In genomic region chr14:79301466-79301875, GRCm38 (mm10) we compare ENCODE assay signal across 8 mouse cellular contexts. TPM values are rescaled to one million over a fixed set of nuclear protein-coding genes. Genes with fewer than 3 reads are reported as not detected.
DNase-seq lines count a peak whose midpoint lies in the region; ATAC-seq and TF ChIP-seq lines count a peak whose summit lies in the region.

Gene Rgcc, minus strand, starts transcription at chr14:79301645.

- peaks cover 7% of the 10 kb centered on the region for H3K27me3 ChIP-seq in hindbrain, embryonic 16.5 days (replicated peaks; ENCODE audit: control insufficient read depth, insufficient read depth, low read length)

- H3K4me1 ChIP-seq in hindbrain, embryonic 16.5 days (ENCODE audit: control insufficient read depth, insufficient read depth, low read depth, low read length): peaks cover 12% of the 10 kb centered on the region; the same call in 1 of the 2 replicates

- under 1% methylated on average over 34 of the region's 34 CpGs for WGBS in hindbrain, embryonic 16.5 days

- peak within 1 kb of the TSS; percentile 88 for H3K4me3 ChIP-seq in gastrocnemius, adult 2 months
- peak within 1 kb of the TSS; percentile 67 for H3K4me3 ChIP-seq in hindbrain, embryonic 16.5 days (ENCODE audit: low read length)

- H3K27ac ChIP-seq in gastrocnemius, adult 2 months: peak within 1 kb of the TSS; percentile 88
- H3K27ac ChIP-seq in hindbrain, embryonic 16.5 days (ENCODE audit: low read depth, low read length): no peak within 1 kb of the TSS

- DNase-seq in ZHBTc4 (ENCODE audit: low read depth, low spot score): peak; percentile 91
- peak; percentile 95 for DNase-seq in gastrocnemius, adult 2 months
- DNase-seq in left cerebral cortex, adult 11 months (ENCODE audit: low spot score): peak; percentile 86
- peak; percentile 98 for DNase-seq in lung, postnatal 36 days
- DNase-seq in retina, embryonic 14.5 days (ENCODE audit: low spot score): peak; percentile 96
- DNase-seq in thymus, postnatal 36 days: peak; percentile 99

- peak within 1 kb of the TSS; percentile 99 for H3K4me2 ChIP-seq in hindbrain, embryonic 16.5 days (ENCODE audit: low read length)

- H3K9me3 ChIP-seq in hindbrain, embryonic 16.5 days (ENCODE audit: control insufficient read depth, low read length): no peaks in the 10 kb centered on the region

- peak within 1 kb of the TSS; percentile 66 for H3K9ac ChIP-seq in hindbrain, embryonic 16.5 days (ENCODE audit: low read depth, low read length)

- intact Hi-C loops in gastrocnemius, adult 2 months (cut with DNase I): loop anchor here (2.0 to 5.0 kb wide), 2 partner anchors 119 to 177 kb away; no protein-coding TSS in a partner anchor

- peak; percentile 89 for ATAC-seq in common myeloid progenitor, adult 5-6 weeks (replicated peaks; ENCODE audit: low read depth, poor library complexity, severe bottlenecking)
- ATAC-seq in hindbrain, embryonic 16.5 days: peak; percentile 97

- peak; percentile 94 for TF ChIP-seq CTCF in gastrocnemius, adult 2 months (IDR thresholded peaks at IDR 0.05)

- no peaks in the 10 kb centered on the region for H3K36me3 ChIP-seq in hindbrain, embryonic 16.5 days (ENCODE audit: control insufficient read depth, insufficient read depth, low read length)

RNA-seq across cellular contexts. Expression of gene Rgcc, which starts in this region (rescaled TPM):
- 23.2 and 35.5 TPM in 2 replicates for total RNA-seq in common myeloid progenitor, adult 5-6 weeks (2017)
- 10 to 100 TPM; 46.9 to 78.3 TPM for total RNA-seq in gastrocnemius, adult 2 months (2021)
- polyA plus RNA-seq in hindbrain, embryonic 16.5 days (2015; fragmentation: Nextera tagmentation; extraction: Ambion mirVana): 49.0 and 59.3 TPM in 2 replicates
